Mouse (Mus musculus) inflammation-experienced regulatory T-cells, adult 6 months (primary cell): Measurements from ENCODE around the gene P3h4. TPM values are rescaled to one million over a fixed set of nuclear protein-coding genes. Genes with fewer than 3 reads are reported as not detected.
A peak's percentile ranks its signal among the peaks of the same experiment; 100 is the strongest.

Experiments used
- ATAC-seq: one replicate; pipeline ENCODE4 v1.8.0; 2017
- polyA plus RNA-seq, 3 experiments: library from polyadenylated mRNA; unstranded; fragments of 100-300 nt; shearing (Covaris generic); gene quantifications; one replicate each; pipeline ENCODE4 v1.2.1; 2017

The P3h4 gene
- polyA plus RNA-seq = under 1 TPM in 1 of 3 experiments, not detected in 2; 0.92 TPM

DNA sequence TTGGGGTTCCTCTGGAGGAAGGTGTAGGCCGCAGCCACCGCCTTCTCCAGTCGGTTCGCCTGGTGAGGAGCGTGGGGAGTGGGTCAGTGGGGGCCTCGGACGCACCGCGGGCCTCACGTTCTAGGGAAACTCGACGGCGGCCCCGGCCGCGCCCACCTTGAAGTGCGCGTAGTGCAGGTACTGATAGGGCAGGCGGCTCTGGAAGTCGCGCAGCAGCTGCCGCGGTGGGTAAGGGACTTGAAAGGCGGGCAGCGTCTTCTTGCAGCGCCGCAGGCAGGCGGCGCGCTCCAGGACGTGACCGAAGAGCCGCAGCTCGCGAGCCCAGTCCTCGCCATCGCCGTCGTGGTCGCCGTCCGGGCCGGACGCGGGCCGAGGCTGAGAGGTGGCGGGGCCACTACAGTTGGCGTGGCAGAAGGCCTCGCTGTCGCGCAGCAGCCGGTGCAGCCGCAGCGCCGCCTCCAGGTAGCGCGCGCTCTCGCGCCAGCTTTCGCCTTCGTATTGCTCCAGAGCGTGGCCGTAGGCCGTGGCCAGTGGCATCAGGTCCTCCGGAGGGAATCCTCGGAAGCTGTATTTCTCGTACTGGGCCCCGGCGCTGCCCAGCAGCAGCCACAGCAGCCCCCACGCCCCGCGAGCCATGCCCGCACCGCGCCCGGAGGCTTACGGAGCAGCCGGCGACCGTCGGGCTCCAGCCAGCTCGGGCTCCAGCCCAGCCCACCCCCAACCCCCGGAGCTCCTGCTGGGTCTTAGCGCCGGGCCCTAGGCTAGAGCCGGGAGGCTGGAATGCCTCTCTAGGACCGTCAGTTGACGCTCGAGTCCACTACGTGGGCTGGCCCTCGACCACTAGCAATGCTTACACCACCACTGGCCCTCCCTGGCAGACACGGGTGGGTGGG lies at the start of gene P3h4:
P3h4 (minus strand) TSS at position 816 of the 893 bp plus-strand sequence.
- ATAC-seq = no peak

DNA sequence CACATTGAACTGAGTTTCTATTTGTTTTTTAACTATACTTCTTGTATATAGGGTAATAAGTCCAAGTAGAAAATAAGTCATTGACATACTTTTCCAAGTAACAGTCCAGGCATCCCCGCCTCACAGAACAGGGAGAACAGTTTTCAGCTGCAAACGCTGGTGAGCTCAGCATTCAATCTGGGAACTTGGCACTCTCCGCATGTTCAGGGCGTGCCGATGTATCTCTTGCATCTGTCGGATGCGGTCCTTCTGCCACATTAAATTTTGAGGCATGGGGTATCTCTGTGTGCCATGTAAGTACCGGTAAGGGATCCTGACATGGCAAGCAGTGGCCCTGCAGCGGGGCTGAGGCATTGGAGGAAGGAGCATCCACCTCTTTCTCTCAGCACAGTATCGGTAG lies 48.1 kb upstream of the P3h4 start:
- ATAC-seq = no peak

DNA sequence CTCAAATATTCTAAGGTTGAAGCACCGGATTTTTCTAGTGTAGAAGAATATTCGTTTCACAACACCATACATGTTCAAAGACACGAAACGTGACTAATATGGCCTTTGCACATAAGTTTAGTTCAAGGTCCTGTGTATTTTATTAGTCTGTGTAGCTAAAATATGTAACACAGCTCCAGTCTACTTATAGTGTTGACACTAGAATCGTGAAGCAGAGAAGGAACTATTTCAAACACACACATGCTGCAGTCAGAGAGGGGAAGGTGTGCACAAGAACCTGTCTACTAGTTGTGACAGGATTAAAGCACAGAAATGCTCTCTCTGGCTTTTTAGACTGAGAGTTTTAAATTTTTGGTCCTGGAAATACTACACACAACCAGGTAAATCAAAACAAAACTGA lies 43.1 kb upstream of the P3h4 start:
- no peak for ATAC-seq

DNA sequence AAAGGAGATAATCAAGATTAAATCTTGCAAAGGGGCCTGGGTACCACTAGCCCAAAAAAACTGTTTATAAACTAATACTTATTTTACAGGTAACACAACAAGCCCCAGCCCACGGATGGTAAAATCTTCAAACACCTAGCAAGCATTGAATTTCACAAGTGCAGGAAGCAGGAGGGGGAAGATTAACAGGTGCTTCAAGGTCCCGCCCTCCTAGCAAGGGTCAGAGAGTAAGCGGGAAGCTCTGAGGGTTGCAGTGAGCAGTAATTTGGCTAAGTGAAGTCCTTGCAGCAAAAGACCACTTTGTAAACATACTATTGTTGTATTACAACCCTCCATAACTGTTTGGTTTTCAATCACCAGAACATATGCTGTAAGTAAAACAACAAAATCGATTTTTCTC lies 42.6 kb upstream of the P3h4 start:
- no peak for ATAC-seq

DNA sequence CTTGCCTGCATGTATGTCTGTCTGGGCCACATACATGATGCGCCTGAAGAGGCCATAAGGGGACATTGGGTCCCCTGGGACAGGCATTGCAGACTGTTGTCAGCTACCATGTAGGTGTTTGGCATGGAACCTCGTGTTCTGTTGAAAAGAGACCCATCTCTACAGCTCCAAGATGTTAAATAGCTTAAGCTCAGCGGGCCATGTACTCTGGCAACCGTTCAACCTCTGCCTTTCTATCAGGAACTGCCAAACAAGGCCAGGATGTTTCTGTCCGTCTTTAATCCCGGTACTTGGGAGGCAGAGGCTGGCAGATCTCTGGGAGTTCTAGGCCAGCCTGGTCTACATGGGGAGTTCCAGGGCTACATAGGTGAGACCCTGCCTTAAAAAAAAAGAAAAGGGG lies 28.0 kb upstream of the P3h4 start:
- no peak for ATAC-seq

DNA sequence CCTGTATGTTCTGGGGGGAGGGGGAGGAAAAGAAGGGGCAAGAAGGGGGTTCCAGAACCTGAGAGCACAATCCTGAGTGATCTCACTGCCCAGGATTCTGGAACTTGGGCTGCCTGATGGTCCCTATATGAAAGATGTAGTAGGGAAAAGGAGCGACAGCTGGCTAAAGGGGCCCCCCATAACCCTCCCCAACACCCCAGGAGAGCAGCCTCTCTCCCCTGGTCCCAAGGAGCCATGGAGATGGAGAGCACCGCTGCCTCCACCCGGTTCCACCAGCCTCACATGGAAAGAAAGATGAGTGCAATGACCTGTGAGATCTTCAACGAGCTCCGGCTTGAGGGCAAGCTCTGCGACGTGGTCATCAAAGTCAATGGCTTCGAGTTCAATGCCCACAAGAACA lies 27.2 kb upstream of the P3h4 start, which contains the start of the genes Nt5c3b and Klhl10:
Nt5c3b (minus strand) TSS at position 12 of the 400 bp plus-strand sequence.
Klhl10 (plus strand) TSS at position 121 of the 400 bp plus-strand sequence.
- ATAC-seq = no peak

DNA sequence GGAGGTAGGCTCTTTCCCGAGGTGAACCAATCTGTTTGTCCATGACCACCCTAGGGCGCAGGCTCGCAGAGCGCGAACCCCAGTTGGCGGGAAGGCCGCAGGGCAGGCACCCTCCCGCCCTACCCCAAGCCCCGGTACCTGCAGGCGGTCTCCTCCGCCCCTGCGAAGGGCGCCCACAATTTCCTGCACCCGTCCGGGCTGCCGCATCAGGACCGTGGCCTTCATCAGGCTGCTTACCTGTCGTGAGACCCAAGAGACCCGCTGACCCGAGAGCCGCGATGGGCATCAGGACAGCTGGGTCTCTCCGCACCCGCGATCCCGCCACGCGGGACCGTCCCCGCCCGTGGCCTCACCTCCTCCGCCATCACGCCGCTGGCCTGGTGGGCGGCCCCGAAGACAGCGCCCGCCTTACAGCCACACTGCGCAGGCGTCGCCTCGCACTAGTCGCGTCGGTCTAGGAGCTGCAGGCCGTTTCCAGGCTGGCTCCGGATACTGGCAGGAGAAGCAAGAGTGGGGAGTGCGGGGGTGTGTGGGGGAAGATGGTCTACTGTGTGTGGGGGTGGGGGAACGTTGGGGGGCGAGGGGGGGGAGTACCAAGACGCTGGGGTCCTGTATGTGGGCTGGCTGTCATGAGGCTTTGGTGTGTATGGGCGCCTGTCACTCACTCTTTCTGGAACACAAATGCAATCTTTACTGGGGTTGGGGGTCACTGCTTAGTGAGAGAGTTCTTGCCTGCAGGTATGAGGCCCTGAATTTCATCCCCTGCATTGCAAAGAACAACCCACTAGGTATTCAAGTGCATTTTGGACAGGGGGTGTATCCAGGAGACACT lies 26.3 kb upstream of the P3h4 start:
- peak; percentile 91 for ATAC-seq

DNA sequence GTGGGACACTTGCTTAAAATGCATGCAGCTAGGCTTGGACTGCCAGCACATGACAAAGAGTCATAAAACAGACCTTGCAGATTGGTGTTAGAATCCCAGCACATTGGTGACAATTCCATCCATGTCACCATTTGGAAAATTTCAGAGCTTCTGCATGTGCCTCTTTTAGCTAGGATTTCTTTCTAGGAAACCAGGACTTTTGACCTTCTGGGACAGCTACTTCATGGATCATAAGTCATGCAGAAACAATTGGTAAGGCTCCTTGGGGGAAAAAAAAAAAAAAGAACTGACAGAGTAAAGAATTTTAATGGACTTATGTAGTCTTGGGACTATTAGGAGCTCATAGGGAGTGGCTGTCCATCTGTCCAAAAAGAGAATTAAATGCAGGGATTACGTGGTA lies 23.3 kb upstream of the P3h4 start:
- no peak for ATAC-seq

DNA sequence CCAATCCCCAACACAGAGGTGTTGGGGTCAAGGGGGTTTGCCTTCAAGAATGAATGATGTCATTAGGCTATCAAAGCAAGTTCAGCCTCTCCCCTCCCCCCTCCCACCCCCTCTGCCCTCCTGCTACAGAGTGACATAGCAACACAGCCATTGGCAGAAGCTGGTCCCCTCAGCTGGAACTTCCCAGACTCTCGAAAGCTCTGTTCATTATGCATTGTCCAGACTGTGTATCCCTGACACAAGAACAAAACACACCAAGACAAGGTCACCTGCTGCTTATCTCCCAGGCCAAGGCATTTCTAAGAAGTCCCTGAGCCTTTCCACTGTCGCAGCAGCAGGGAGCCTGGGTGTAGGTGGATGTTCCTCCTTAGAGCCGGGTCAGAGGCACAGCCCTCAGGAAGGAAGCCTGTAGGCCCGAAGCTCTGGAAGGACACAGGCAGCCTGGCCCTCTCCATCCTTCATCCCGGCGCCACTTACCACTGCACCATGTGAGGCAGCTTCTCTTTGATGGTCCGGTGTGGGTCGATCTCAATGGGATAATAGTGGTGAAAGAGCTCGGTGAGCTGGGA lies 21.1 kb upstream of the P3h4 start:
- ATAC-seq = no peak

DNA sequence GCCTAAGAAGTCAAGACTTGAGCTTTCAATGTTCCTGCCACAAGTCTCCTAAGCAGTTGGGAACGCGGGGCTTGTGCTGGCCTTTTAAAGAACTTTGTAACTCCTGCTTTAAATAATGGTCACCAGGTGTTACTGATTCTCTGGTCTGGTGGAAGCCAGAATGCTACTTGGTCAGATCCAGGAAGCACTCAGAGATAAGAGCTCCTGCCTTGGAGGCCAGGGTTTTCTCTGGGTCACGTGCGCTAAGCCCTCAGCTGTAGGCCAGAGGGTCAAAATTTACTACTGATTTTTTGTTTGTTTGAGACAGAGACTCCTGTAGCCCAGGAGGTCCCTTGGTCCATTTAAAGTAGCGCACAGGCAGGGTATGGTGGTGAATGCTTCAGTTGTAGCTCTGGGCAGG lies 17.4 kb upstream of the P3h4 start:
- no peak for ATAC-seq

DNA sequence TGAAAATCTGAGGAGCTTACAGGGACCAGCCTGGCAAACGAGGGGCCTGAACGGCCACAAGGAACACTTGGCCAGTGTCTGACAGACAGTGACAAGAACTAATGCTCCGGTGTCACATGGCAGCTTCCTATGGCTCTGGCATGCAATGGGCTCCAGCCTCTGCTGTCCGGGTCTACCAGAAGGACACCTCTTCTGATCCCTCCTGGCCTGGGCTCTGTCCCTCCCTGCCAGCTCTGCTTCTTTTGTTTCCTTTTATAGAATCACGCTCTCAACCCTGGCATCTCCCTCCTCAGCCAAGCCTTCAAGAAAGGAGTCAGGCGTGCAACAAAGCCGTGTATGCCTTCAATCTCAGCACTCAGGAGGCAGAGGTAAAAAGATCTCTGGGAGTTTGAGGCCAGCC lies 15.4 kb upstream of the P3h4 start:
- no peak for ATAC-seq

DNA sequence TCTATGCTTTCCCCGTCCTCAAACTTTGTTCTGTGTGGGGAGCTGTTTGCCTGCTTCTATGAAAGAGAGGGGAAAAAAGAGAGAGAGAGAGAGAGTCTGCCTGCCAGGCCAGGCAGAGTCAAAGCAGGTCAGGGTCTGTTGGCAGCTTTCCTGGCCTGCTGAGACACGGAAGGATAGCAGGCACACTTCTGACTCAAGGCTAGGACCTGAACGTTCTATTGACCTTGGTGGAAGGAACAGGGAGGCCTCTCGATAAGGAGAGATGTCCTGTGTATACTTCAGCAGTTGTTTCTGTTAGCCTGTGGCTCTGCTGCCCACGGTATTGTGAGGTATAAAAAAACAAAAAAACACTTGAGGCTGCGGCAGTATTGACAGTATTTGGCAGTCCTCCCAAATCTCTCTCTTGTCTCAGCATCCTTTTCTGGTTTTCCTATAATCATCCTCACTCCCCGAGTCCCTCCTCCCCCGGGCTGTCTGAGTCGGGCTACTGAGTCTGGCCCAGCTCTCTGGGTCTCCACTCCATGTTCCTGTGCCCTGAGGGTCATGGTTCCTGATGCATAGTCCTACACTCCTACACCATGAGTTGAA lies 14.1 kb upstream of the P3h4 start:
- ATAC-seq = no peak

DNA sequence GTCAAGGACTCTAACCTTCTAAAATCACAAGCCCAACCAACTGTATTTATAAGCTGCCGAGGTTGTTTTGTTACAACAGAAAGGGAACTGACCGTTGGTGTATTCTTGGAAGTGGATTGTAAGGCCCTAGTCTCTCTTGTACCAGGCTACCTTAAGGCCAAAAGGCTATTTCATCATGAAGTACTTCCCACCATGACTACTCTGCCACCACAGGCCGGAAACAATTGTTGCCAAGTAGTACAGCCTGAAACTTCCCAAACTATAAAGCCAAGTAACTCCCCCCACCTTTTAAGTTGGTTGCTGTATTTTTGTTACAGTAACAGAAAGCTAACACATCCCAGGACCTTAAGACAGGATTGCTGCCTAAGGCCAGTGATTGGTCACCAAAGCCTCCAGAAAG lies 12.2 kb upstream of the P3h4 start:
- ATAC-seq = no peak

DNA sequence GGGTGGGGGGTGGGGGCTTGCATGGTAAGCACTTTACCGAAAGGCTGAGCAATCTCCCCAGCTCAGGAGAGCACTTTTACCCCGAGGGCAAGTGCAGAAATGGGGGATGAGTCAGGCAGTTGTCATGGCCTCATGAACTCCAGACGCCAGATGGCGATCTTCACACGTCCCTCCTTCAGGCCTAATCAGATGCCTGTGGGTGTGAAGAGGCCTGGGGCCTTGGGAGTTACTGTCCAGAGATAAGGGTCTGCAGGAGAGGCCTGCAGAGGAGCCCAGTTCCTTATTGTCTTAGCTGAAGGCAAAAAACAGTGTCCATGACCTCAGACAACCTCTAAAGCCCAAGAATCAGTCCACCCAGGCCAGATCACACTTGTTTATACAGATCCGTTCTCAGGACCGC lies 11.2 kb upstream of the P3h4 start:
- ATAC-seq = no peak

DNA sequence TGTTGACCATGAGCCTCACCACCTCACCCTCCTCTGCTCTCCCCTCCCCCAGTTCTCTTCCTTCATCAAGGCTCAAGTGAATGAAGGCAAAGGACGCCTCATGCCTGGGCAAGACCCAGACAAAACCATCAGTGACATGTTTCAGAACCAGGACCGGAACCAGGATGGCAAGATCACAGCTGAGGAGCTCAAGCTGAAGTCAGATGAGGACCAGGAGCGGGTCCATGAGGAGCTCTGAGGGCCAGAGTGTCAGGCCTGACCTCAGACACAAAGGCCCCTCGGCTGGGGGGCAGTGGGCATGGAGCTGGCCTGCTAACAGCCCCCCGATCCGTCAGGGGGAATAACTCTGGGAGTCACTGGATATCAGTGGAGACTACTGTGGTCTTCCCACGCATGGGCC lies 9.2 kb upstream of the P3h4 start:
- no peak for ATAC-seq

DNA sequence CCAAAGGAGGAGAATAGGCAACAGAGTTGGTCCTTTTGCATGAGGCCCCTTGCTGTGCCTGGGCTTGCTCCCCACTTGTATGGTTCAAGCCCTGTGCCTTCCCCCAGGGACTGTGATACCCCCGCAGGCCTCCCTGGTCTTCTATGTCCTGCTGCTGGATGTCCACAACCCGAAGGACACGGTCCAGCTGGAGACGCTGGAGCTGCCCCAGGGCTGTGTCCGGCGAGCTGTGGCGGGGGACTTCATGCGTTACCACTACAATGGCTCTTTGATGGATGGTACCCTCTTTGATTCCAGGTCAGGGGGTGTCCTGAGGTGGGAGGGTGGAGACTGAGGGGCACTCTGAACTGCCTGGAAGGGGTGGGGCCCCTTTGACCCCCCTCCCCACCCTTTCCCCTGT lies 6.9 kb upstream of the P3h4 start:
- no peak for ATAC-seq

DNA sequence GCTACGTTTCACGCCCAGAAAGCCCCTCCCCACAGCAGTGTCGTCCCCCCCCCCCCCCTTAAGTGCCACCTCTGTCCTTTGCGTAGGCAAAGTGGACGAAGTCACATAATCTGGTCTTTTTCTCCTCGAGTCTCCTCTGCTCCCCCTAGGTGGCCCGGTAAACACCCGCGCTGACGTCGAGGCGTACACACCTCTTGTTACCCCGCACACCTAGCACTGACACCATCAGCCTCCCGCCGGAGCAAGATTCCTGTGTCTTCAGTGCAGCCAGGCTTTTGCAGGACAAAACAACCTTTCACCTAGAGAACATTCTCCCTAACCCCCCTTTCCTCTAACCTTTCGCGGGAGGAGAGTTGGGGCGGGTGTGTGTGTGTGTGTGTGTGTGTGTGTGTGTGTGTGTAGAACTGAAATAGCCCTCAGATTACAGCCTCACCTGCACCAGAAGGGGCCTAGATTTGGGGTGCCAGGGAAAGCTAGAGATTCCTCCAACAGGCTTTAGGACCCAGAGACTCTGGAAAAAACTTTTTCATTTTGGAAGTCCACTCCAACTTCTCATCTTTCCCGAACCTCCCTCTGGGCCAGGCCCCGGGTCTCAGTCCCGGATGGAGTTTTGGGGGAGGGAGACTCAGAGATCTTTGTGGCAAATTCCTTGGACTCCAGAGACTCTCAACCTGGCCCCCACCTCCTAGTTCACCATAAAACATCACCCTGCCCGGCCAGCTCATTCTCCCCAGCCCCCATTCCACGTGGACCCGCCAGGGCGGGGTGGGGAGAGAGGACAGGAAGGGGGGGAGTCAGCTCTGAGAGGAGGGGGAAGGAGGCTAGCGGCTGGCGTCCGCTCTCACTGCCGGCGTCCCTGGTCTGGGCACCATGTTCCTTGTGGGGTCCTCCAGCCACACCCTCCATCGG lies 532 bp upstream of the P3h4 start, which contains the start of gene Fkbp10:
Fkbp10 (plus strand) TSS at position 784 of the 909 bp plus-strand sequence.
- no peak for ATAC-seq

DNA sequence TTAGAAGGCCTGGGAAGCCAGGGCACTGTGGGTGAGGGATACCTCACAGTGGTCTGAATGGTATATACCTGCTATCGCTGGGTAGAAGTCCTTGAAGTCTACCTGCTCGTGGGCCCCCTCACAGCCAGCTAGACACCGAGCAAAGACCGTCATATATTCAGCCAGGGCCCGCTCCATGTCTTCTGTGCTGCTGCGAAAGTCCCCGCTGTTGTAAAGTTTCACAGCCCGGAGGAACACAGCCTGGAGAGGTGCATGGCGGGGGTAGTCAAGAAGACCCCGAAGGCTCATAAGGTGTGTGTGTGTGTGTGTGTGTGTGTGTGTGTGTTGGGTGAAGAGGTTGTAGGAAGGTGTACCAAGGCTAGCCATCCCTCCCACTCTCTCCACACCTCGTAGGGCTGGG lies 1.1 kb downstream of the P3h4 start:
- ATAC-seq = no peak

DNA sequence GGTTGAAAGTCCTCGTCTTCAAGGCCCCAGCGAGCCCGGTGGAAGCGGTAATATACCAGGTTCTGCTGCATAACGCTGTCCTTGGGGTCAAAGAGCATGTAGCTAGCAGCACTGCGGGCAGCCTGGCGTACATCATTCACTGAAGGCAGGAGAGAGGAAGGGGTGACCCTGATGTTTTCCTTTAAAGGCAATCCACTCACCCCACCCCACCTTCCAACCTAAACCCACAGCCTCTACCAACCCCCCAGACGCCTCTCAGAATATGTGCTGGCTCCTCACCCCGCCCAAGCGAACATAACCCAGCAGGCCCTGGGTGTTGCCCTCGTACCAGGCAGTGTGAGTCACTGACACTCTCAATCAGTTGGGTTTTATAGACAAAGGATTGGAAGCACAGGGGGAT lies 2.9 kb downstream of the P3h4 start:
- ATAC-seq = no peak

DNA sequence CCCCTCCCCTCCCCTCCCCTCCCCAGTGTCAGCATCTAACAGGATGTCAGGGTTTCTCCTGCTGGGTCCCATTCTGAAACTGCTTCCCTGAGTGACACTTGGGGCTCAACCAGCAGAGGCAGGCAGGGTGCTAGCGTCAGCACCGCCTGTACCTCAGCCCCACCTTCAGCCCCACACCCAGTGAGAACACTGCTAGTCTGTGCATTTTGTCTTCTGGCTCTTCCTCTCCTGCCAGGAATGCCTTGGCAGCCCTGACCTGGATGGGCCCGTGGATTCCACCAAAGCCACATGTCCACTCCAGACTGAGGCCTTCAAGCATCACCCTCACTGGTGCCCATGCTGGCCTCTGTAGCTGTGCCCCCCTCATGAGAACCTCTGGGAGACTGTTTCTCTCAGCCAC lies 5.0 kb downstream of the P3h4 start:
- no peak for ATAC-seq

DNA sequence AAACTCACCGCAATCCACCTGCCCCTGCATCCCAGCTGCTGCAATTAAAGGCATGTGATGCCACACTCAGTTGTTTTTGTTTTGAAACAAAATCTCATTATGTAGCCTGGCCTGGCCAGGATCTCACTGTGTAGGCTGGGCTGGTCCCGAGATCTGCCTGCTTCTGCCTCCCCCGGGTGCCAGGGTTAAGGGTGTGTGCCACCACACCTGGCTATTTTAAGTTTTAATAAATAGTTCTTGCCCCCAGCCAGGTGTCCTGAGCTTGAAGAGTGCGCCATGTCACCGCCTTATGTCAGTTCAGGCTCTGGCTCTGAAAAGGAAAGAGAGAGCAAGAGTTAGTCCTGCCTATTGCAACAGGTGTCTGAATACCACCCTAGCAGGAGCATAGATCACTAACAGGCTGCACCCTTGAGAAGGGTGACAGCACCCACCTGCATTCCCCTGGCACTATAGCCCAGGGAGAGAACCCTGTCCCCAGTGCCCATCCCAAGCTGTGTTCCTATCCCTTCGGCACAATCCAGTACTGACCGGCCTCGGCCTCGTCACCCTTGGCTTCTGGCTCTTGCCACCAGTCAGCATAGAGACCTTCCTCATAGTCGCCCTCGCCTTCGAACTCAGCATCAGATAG lies 5.7 kb downstream of the P3h4 start:
- ATAC-seq = no peak
